Mouse (Mus musculus) layer of hippocampus, adult 2 months (tissue): ENCODE data around the gene Trp73. TPM values are rescaled to one million over a fixed set of nuclear protein-coding genes. Genes with fewer than 3 reads are reported as not detected.

Source experiments
- DNase-seq, 2 experiments: peaks; one replicate each; pipeline ENCODE4 v3.0.0; 2022; ENCODE audit warnings: low spot score in 2 of 2
- H3K27ac ChIP-seq: fragments of 200-600 bp; 2 replicates; pipeline ENCODE4 v1.8.1; 2022
- H3K4me3 ChIP-seq: fragments of 200-600 bp; 2 replicates; pipeline ENCODE4 v1.8.1; 2022; ENCODE audit warnings: mild to moderate bottlenecking
- CTCF ChIP-seq: fragments of 200-600 bp; conservative IDR thresholded peaks from 2 replicates; pipeline ENCODE4 v1.8.1; 2022; ENCODE audit warnings: antibody characterized with exemption, mild to moderate bottlenecking, moderate library complexity
- total RNA-seq, 2 experiments: library from RNA; stranded (reverse); gene quantifications; 2 replicates each; pipeline ENCODE4 v1.2.3; 2021

Trp73 gene
- total RNA-seq, 2 experiments from 2014 or later = 3.3 to 3.6 TPM

GRCm38 (mm10) chr4:154109850-154110243 lies 30.2 kb downstream of the Trp73 start:
- Histone ChIP-seq H3K27ac (no peak overlapping the region), H3K4me3 (peak overlapping the region; percentile 13; the same call in 1 of the 2 replicates)
- no peak for DNase-seq
- no peak for TF ChIP-seq CTCF

- DNase-seq = peak; percentile 38 to 49
- peak overlapping the region; percentile 43; the same call in 1 of the 2 replicates for H3K27ac ChIP-seq
- TF ChIP-seq CTCF = no peak
- peak overlapping the region; percentile 13; the same call in 1 of the 2 replicates for H3K4me3 ChIP-seq
Measured at GRCm38 (mm10) chr4:154109216-154109849, 30.7 kb downstream of the Trp73 start.

- no peak for DNase-seq
- no peak for TF ChIP-seq CTCF
- Histone ChIP-seq H3K27ac (no peak overlapping the region), H3K4me3 (no peak overlapping the region)
Measured at GRCm38 (mm10) chr4:154106497-154107061, 33.4 kb downstream of the Trp73 start.

GRCm38 (mm10) chr4:154105381-154106001 lies 34.5 kb downstream of the Trp73 start:
- TF ChIP-seq CTCF = peak; percentile 92
- H3K27ac ChIP-seq = no peak overlapping the region
- DNase-seq = peak in 1 of 2 experiments; percentile 73
- peak overlapping the region; percentile 5; the same call in 1 of the 2 replicates for H3K4me3 ChIP-seq

GRCm38 (mm10) chr4:154103912-154104311 lies 36.1 kb downstream of the Trp73 start:
- H3K27ac ChIP-seq = no peak overlapping the region

GRCm38 (mm10) chr4:154103386-154103785 lies 36.6 kb downstream of the Trp73 start:
- no peak for DNase-seq
- Histone ChIP-seq H3K4me3 (no peak overlapping the region), H3K27ac (no peak overlapping the region)
- TF ChIP-seq CTCF = no peak

More at GRCm38 (mm10) chr4:154103912-154104311, 36.1 kb downstream of the Trp73 start:
- no peak overlapping the region for H3K4me3 ChIP-seq
- DNase-seq = no peak
- TF ChIP-seq CTCF = no peak

GRCm38 (mm10) chr4:154099361-154099760 lies 40.6 kb downstream of the Trp73 start:
- no peak for TF ChIP-seq CTCF
- Histone ChIP-seq H3K27ac (no peak overlapping the region), H3K4me3 (no peak overlapping the region)
- DNase-seq = no peak

- TF ChIP-seq CTCF = no peak
- H3K4me3 ChIP-seq = no peak overlapping the region
- no peak for DNase-seq
- no peak overlapping the region for H3K27ac ChIP-seq
Measured at GRCm38 (mm10) chr4:154096111-154096510, 43.9 kb downstream of the Trp73 start.

- peak; percentile 87 for TF ChIP-seq CTCF
- Histone ChIP-seq H3K27ac (no peak overlapping the region), H3K4me3 (no peak overlapping the region)
- DNase-seq = peak in 1 of 2 experiments; percentile 71
Measured at GRCm38 (mm10) chr4:154093210-154093609, 46.8 kb downstream of the Trp73 start.

GRCm38 (mm10) chr4:154091356-154091755 lies 48.7 kb downstream of the Trp73 start:
- Histone ChIP-seq H3K27ac (no peak overlapping the region), H3K4me3 (no peak overlapping the region)
- TF ChIP-seq CTCF = no peak
- no peak for DNase-seq

GRCm38 (mm10) chr4:154089205-154089604 lies 50.8 kb downstream of the Trp73 start:
- Histone ChIP-seq H3K27ac (no peak overlapping the region), H3K4me3 (no peak overlapping the region)
- DNase-seq = no peak
- TF ChIP-seq CTCF = peak; percentile 55

- DNase-seq = no peak
- 0 out of 2 replicates have a peak overlapping the region, but pooled peaks have one; percentile 18 for H3K27ac ChIP-seq
- no peak for TF ChIP-seq CTCF
- no peak overlapping the region for H3K4me3 ChIP-seq
Measured at GRCm38 (mm10) chr4:154086436-154086835, 53.6 kb downstream of the Trp73 start.

- DNase-seq = peak in 1 of 2 experiments; percentile 66
- no peak for TF ChIP-seq CTCF
- Histone ChIP-seq H3K27ac (peak overlapping the region; percentile 18; the same call in 1 of the 2 replicates), H3K4me3 (no peak overlapping the region)
Measured at GRCm38 (mm10) chr4:154085856-154086255, 54.2 kb downstream of the Trp73 start.
